Mouse (Mus musculus) CH12.LX (cell line): ENCODE measurements at regions not wholly inside any gene's neighbourhood (a gene's known extent, or its start where the extent isn't known, plus 50 kb on each side); places are given as distances from the start of the nearest gene placed in this dataset.

ENCODE experiments used
- DNase-seq: peaks from one replicate; pipeline ENCODE4 v3.0.0-alpha.2; 2013; ENCODE audit errors: extremely low read depth
- H3K27ac ChIP-seq: 2 replicates; pipeline ENCODE4 v1.5.1; 2012; ENCODE audit warnings: low read depth, mild to moderate bottlenecking, control low read depth, moderate library complexity; ENCODE audit not compliant: insufficient read depth
- H3K27me3 ChIP-seq: replicated peaks from 2 replicates; pipeline ENCODE3; 2012; ENCODE audit warnings: inconsistent platforms
- H3K36me3 ChIP-seq, 2 experiments: replicated peaks in 1 of 2; 2 replicates each; pipeline versions ENCODE3 to v1.6.1; 2012; ENCODE audit warnings: inconsistent platforms in 1 of 2, low read length in 1 of 2, mild to moderate bottlenecking in 1 of 2, mixed read lengths in 1 of 2, moderate library complexity in 1 of 2; ENCODE audit not compliant: control insufficient read depth in 1 of 2, insufficient read depth in 1 of 2
- H3K4me1 ChIP-seq, 2 experiments: 2 replicates each; pipeline ENCODE4 v1.6.1; 2012; ENCODE audit warnings: inconsistent platforms in 1 of 2, moderate library complexity in 1 of 2; ENCODE audit not compliant: insufficient read depth in 2 of 2, control insufficient read depth in 1 of 2
- H3K4me2 ChIP-seq: 2 replicates; pipeline ENCODE4 v1.6.1; 2012; ENCODE audit warnings: low read depth, mild to moderate bottlenecking, control low read depth; ENCODE audit not compliant: poor library complexity, insufficient read depth, severe bottlenecking
- H3K4me3 ChIP-seq, 3 experiments: fragments of 150-350 bp in 1 of 3; sonication (generic) in 1 of 3; replicated peaks in 1 of 3; 2 replicates each; pipeline versions ENCODE3 to v1.5.1; 2011 to 2012; ENCODE audit warnings: low read depth in 2 of 3, low read length in 2 of 3, mild to moderate bottlenecking in 2 of 3, moderate library complexity in 2 of 3, control low read depth in 1 of 3, improper control_type of control experiment in 1 of 3, inconsistent platforms in 1 of 3, mixed read lengths in 1 of 3; ENCODE audit not compliant: poor library complexity in 1 of 3
- H3K79me2 ChIP-seq: replicated peaks from 2 replicates; pipeline ENCODE4 v1.6.1; 2012; ENCODE audit warnings: mild to moderate bottlenecking, moderate library complexity; ENCODE audit not compliant: control insufficient read depth, poor library complexity, insufficient read depth, severe bottlenecking; ENCODE audit errors: extremely low read depth
- H3K9ac ChIP-seq: 2 replicates; pipeline ENCODE4 v1.6.1; 2012; ENCODE audit warnings: low read depth, mild to moderate bottlenecking, control low read depth, moderate library complexity; ENCODE audit not compliant: insufficient read depth
- H3K9me3 ChIP-seq: replicated peaks from 2 replicates; pipeline ENCODE3; 2012; ENCODE audit warnings: low read length, inconsistent platforms, mixed read lengths
- BHLHE40 ChIP-seq: IDR thresholded peaks from 2 replicates; pipeline ENCODE4 v1.6.1; 2011; ENCODE audit warnings: mild to moderate bottlenecking, low read depth, low read length, improper control_type of control experiment
- CHD1 ChIP-seq: IDR thresholded peaks from 2 replicates; pipeline ENCODE4 v1.6.1; 2012; ENCODE audit warnings: low read depth, low read length, improper control_type of control experiment, inconsistent platforms
- CHD2 ChIP-seq: IDR thresholded peaks from 2 replicates; pipeline ENCODE4 v1.6.1; 2011; ENCODE audit warnings: low read length, improper control_type of control experiment
- CTCF ChIP-seq, 2 experiments: IDR thresholded peaks in 1 of 2; conservative IDR thresholded peaks in 1 of 2; 2 replicates each; pipeline ENCODE4 v1.5.1; 2011 to 2012; ENCODE audit warnings: low read depth in 2 of 2, low read length in 2 of 2, improper control_type of control experiment in 1 of 2, inconsistent platforms in 1 of 2, mild to moderate bottlenecking in 1 of 2, moderate library complexity in 1 of 2
- E2F4 ChIP-seq: IDR thresholded peaks from 2 replicates; pipeline ENCODE4 v1.6.1; 2011; ENCODE audit warnings: low read depth, low read length, improper control_type of control experiment; ENCODE audit not compliant: insufficient replicate concordance
- GABPA ChIP-seq: IDR thresholded peaks from 2 replicates; pipeline ENCODE4 v1.6.1; 2012; ENCODE audit warnings: low read depth, low read length, improper control_type of control experiment, inconsistent platforms; ENCODE audit not compliant: insufficient replicate concordance
- JUN ChIP-seq: IDR thresholded peaks from 2 replicates; pipeline ENCODE4 v1.6.1; 2011; ENCODE audit warnings: low read depth, mild to moderate bottlenecking, low read length, improper control_type of control experiment, moderate library complexity; ENCODE audit not compliant: insufficient read depth
- JUND ChIP-seq: conservative IDR thresholded peaks from 2 replicates; pipeline ENCODE4 v1.6.1; 2011; ENCODE audit warnings: low read depth, low read length, improper control_type of control experiment
- KAT2A ChIP-seq: IDR thresholded peaks from 2 replicates; pipeline ENCODE4 v1.6.1; 2012; ENCODE audit warnings: low read length, improper control_type of control experiment, inconsistent platforms; ENCODE audit not compliant: insufficient replicate concordance
- MAZ ChIP-seq: IDR thresholded peaks from 2 replicates; pipeline ENCODE4 v1.6.1; 2012; ENCODE audit warnings: low read depth, mild to moderate bottlenecking, inconsistent platforms, low read length, improper control_type of control experiment, moderate library complexity
- MYC ChIP-seq: IDR thresholded peaks from 2 replicates; pipeline ENCODE4 v1.6.1; 2011; ENCODE audit warnings: low read depth, mild to moderate bottlenecking, improper control_type of control experiment, low read length
- NRF1 ChIP-seq: IDR thresholded peaks from 2 replicates; pipeline ENCODE4 v1.6.1; 2014; ENCODE audit warnings: low read depth, mild to moderate bottlenecking, inconsistent platforms, low read length, improper control_type of control experiment, moderate library complexity
- POLR2AphosphoS2 ChIP-seq: IDR thresholded peaks from 2 replicates; pipeline ENCODE4 v1.6.1; 2011; ENCODE audit warnings: low read depth, low read length, improper control_type of control experiment
- RAD21 ChIP-seq: IDR thresholded peaks from 2 replicates; pipeline ENCODE4 v1.6.1; 2011; ENCODE audit warnings: low read depth, mild to moderate bottlenecking, low read length, improper control_type of control experiment, moderate library complexity
- SMC3 ChIP-seq: IDR thresholded peaks from 2 replicates; pipeline ENCODE4 v1.6.1; 2011; ENCODE audit warnings: low read depth, low read length, improper control_type of control experiment
- TBP ChIP-seq: conservative IDR thresholded peaks from 2 replicates; pipeline ENCODE4 v1.6.1; 2011; ENCODE audit warnings: low read depth, low read length, improper control_type of control experiment
- UBTF ChIP-seq: IDR thresholded peaks from 2 replicates; pipeline ENCODE4 v1.6.1; 2012; ENCODE audit warnings: low read depth, mild to moderate bottlenecking, inconsistent platforms, low read length, improper control_type of control experiment, moderate library complexity
- USF2 ChIP-seq: conservative IDR thresholded peaks from 2 replicates; pipeline ENCODE4 v1.6.1; 2011; ENCODE audit warnings: low read depth, low read length, improper control_type of control experiment
- ZC3H11A ChIP-seq: IDR thresholded peaks from 2 replicates; pipeline ENCODE4 v1.6.1; 2012; ENCODE audit warnings: low read depth, mild to moderate bottlenecking, inconsistent platforms, low read length, improper control_type of control experiment
- ZKSCAN1 ChIP-seq: IDR thresholded peaks from 2 replicates; pipeline ENCODE4 v1.6.1; 2012; ENCODE audit warnings: low read depth, inconsistent platforms, low read length, improper control_type of control experiment, borderline replicate concordance
- dilution Hi-C: fragments of 300-500 bp; cut with MboI; formaldehyde crosslinking; loops from 2 replicates; pipeline ENCODE4 v1.14.3; 2020; ENCODE audit warnings: low sequenced_read_pairs; ENCODE audit not compliant: extremely low pct_unique_long_range_greater_than_20kb, extremely low pct_ligation_motif_present
- in situ Hi-C: fragments of 300-500 bp; cut with MboI; formaldehyde crosslinking; loops from 3 replicates; pipeline ENCODE4 v1.14.3; 2019; ENCODE audit warnings: low sequenced_read_pairs, low pct_ligation_motif_present, low pct_unique_long_range_greater_than_20kb, mixed read lengths

DNA sequence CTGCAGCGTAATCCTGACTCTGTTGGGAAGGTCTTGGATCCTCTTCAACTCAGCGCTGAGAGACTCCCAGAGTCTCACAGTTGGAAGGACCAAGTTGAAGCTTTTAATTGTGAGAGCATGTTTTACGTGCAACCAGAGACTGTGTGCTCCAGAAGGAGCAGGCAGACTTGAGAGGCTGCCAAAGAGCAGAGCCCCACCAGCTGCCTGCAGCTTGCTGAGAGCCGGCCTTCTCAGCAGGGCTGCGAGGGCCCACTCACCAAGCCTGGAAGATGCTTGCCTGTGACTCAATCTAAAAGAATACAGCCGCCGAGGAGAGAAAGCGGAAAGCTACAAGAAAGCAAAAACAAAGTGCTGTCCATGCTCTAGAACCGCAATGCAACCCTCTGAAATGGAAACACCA is 57.0 kb upstream of the Lama4 start:
- H3K4me2 ChIP-seq, result no peak overlapping the region
- H3K9ac ChIP-seq, result no peak overlapping the region
- H3K4me3 ChIP-seq, result no peak overlapping the region
- H3K36me3 ChIP-seq, result no peaks in the 10 kb centered on the region
- H3K4me1 ChIP-seq, result peaks cover 0 to 15% of the 10 kb centered on the region in 2 experiments; a peak in 2 of 4 replicates
- H3K27me3 ChIP-seq, result no peaks in the 10 kb centered on the region
- in situ Hi-C loops (no loop called here), dilution Hi-C loops (no loop called here)
- H3K27ac ChIP-seq, result no peak overlapping the region
- H3K79me2 ChIP-seq, result no peaks in the 10 kb centered on the region
- no peaks in the 10 kb centered on the region for H3K9me3 ChIP-seq
- DNase-seq, result no peak
- TF ChIP-seq KAT2A (no peak), NRF1 (no peak), GABPA (no peak), ZC3H11A (no peak), JUND (no peak), SMC3 (no peak), MAZ (no peak), BHLHE40 (no peak), USF2 (no peak), CTCF (conservative IDR thresholded peaks at IDR 0.05 in 1 of 2, IDR thresholded peaks at IDR 0.05 in 1 of 2; ENCODE audit: low read depth in 2 of 2, low read length in 2 of 2) (no peak), POLR2AphosphoS2 (no peak), CHD1 (no peak), RAD21 (no peak), TBP (no peak), JUN (no peak), ZKSCAN1 (no peak), MYC (no peak)

DNA sequence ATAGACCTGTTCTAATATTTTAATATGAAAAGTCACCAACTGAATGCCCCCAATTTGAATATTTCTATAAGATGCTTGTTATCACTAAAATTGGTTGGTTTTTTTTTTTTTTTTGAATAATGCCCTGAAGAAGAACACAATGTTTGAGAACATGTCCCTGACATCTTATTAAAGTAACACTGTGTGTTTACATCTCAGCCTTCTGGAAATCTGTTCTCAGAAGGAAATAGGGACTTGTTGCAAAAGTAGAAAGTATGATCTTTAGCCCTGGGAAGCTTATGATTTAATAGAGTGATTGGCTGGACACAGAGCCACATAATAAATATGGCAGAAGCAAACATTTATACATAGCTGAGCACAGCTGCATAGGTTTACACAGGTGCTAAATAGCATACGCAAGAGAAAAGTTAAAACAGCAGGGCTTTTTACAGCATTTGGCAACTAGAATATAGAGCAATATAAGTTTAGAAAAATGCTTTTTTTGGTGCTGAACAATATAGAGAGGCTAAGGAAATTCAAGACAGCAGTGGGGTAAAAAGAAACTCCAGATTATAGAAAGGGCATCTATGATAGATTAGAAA is 56.1 kb upstream of the Lama4 start:
- Histone ChIP-seq H3K9me3 (no peaks in the 10 kb centered on the region), H3K27me3 (no peaks in the 10 kb centered on the region), H3K27ac (no peak overlapping the region), H3K4me1 (peaks cover 0 to 15% of the 10 kb centered on the region in 2 experiments; a peak in 2 of 4 replicates), H3K79me2 (no peaks in the 10 kb centered on the region), H3K9ac (no peak overlapping the region), H3K4me3 (no peak overlapping the region), H3K4me2 (no peak overlapping the region), H3K36me3 (no peaks in the 10 kb centered on the region)
- in situ Hi-C loops (no loop called here), dilution Hi-C loops (no loop called here)
- DNase-seq, result no peak
- TF ChIP-seq NRF1 (no peak), UBTF (no peak), E2F4 (no peak), CHD2 (no peak), CTCF (conservative IDR thresholded peaks at IDR 0.05 in 1 of 2, IDR thresholded peaks at IDR 0.05 in 1 of 2; ENCODE audit: low read depth in 2 of 2, low read length in 2 of 2) (no peak), RAD21 (no peak), JUN (no peak)
